Mouse (Mus musculus) forebrain, embryonic 14.5 days (tissue): Measurements from ENCODE around the gene Ifna1. TPM values are rescaled to one million over a fixed set of nuclear protein-coding genes. Genes with fewer than 3 reads are reported as not detected.
A peak's percentile ranks its signal among the peaks of the same experiment; 100 is the strongest.

Experiments
- ATAC-seq: fragments of 200-750 bp; cut with Nextera tagmentation; 2 replicates; pipeline ENCODE4 v1.8.0; 2017; ENCODE audit warnings: mild to moderate bottlenecking, moderate library complexity
- DNase-seq: peaks from one replicate; pipeline ENCODE4 v3.0.0-alpha.2; 2015; ENCODE audit warnings: low spot score
- H3K27ac ChIP-seq: fragments of 300-500 bp; sonication (generic); 2 replicates; pipeline ENCODE4 v1.5.1; 2014; ENCODE audit warnings: low read depth, mild to moderate bottlenecking, control low read depth, low read length, moderate library complexity
- H3K27me3 ChIP-seq: fragments of 300-500 bp; sonication (generic); replicated peaks from 2 replicates; pipeline ENCODE4 v1.6.1; 2014; ENCODE audit warnings: low read length, control low read depth, mixed read lengths; ENCODE audit not compliant: control insufficient read depth, insufficient read depth
- H3K36me3 ChIP-seq: fragments of 300-500 bp; sonication (generic); 2 replicates; pipeline ENCODE4 v1.6.1; 2014; ENCODE audit warnings: low read length, control low read depth; ENCODE audit not compliant: control insufficient read depth, insufficient read depth
- H3K4me1 ChIP-seq: fragments of 300-500 bp; sonication (generic); 2 replicates; pipeline ENCODE4 v1.6.1; 2014; ENCODE audit warnings: antibody characterized with exemption, low read length, control low read depth; ENCODE audit not compliant: control insufficient read depth, insufficient read depth
- H3K4me2 ChIP-seq: fragments of 300-500 bp; sonication (generic); 2 replicates; pipeline ENCODE4 v1.6.1; 2014; ENCODE audit warnings: mild to moderate bottlenecking, control low read depth, low read length
- H3K4me3 ChIP-seq: fragments of 300-500 bp; sonication (generic); 2 replicates; pipeline ENCODE4 v1.5.1; 2014; ENCODE audit warnings: low read depth, low read length, control low read depth
- H3K9ac ChIP-seq: fragments of 300-500 bp; sonication (generic); 2 replicates; pipeline ENCODE4 v1.6.1; 2014; ENCODE audit warnings: mild to moderate bottlenecking, low read length, control low read depth, moderate library complexity
- H3K9me3 ChIP-seq: fragments of 300-500 bp; sonication (generic); replicated peaks from 2 replicates; pipeline ENCODE4 v1.6.1; 2016; ENCODE audit warnings: low read length, control low read depth, mixed read lengths; ENCODE audit not compliant: control insufficient read depth
- WGBS: fragments of 180-500 bp; shearing (Covaris S2); extraction: QIAGEN DNeasy Blood & Tissue Kit; methylation state at CpG from one replicate; pipeline ENCODE4 v1.1.7; 2014; 5-methylcytosine and 5-hydroxymethylcytosine counted together
- polyA plus RNA-seq: library from polyadenylated mRNA; unstranded; fragments of >200 nt; fragmentation: Nextera tagmentation; extraction: Ambion mirVana; gene quantifications from 2 replicates; pipeline ENCODE4 v1.2.1, GENCODE M21; 2014

Gene Ifna1
- polyA plus RNA-seq, 1 experiment from 2014 or later: not detected

DNA sequence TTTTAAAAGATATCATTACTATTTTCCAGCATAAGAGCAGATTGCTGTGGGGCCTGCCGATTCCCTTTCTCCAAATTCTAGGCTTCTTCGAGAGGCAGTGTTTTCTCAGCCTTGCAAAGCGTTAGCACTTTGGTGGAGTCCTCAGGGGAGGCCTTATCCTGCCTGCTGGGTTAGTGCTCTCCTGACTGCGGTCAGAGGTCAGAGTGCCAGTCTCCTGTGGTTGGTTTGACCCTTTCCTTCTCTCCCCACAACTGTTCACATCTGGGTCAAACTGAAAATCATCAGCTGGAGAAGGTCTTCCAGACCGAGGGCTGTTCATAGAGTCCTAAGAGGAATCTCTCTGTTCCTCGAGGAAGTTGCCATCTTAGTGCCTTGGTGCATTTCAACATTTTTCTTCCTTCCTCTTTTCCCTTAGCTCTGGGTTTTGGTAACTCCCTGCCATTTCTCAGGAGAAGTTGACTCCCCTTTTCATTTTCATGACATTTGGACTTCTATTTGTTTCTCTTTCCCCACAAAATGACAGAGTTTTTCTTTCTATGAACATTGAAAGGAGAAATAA lies 15.2 kb downstream of the Ifna1 start:
- DNase-seq (no peak), ATAC-seq (no peak)
- WGBS: 68% methylated on average over 6 of the region's 6 CpGs
- no peaks in the 10 kb centered on the region for H3K36me3 ChIP-seq
- no peak overlapping the region for H3K4me3 ChIP-seq
- no peaks in the 10 kb centered on the region for H3K9me3 ChIP-seq
- H3K27me3 ChIP-seq: no peaks in the 10 kb centered on the region
- no peak overlapping the region for H3K27ac ChIP-seq
- no peak overlapping the region for H3K9ac ChIP-seq
- no peak overlapping the region for H3K4me2 ChIP-seq
- H3K4me1 ChIP-seq: no peaks in the 10 kb centered on the region

DNA sequence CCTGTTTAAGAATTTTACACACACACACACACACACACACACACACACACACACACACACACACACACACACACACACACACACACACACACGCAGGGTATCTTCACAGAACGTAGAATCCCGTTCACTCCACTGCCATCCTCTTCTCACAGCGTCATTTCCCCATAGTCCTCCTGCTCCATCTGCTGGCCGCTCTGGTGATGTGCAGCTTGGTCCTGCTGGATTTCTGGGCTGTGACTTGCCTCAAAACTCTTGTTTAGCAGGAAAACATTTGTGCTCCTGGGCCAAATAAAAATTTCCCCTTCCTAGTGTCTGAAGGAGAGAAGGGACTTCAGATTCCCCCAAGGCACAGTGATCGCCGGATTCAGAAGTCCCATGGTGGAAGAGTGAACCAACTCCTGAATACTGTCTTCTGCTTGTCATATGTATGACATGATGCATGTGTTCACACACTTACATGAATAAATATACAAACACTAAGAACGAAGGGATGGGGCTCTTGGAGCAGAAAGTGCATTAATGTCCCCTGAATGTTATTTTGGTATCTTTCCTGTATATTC lies 17.6 kb downstream of the Ifna1 start:
- Histone ChIP-seq H3K27ac (no peak overlapping the region), H3K9me3 (no peaks in the 10 kb centered on the region), H3K4me3 (peak overlapping the region; percentile 45), H3K27me3 (no peaks in the 10 kb centered on the region), H3K4me2 (peak overlapping the region; percentile 62), H3K36me3 (no peaks in the 10 kb centered on the region), H3K4me1 (no peaks in the 10 kb centered on the region), H3K9ac (peak overlapping the region; percentile 59)
- 0% methylated on average over 8 of the region's 8 CpGs for WGBS
- peak; percentile 81 for DNase-seq
- ATAC-seq: peak; percentile 74

DNA sequence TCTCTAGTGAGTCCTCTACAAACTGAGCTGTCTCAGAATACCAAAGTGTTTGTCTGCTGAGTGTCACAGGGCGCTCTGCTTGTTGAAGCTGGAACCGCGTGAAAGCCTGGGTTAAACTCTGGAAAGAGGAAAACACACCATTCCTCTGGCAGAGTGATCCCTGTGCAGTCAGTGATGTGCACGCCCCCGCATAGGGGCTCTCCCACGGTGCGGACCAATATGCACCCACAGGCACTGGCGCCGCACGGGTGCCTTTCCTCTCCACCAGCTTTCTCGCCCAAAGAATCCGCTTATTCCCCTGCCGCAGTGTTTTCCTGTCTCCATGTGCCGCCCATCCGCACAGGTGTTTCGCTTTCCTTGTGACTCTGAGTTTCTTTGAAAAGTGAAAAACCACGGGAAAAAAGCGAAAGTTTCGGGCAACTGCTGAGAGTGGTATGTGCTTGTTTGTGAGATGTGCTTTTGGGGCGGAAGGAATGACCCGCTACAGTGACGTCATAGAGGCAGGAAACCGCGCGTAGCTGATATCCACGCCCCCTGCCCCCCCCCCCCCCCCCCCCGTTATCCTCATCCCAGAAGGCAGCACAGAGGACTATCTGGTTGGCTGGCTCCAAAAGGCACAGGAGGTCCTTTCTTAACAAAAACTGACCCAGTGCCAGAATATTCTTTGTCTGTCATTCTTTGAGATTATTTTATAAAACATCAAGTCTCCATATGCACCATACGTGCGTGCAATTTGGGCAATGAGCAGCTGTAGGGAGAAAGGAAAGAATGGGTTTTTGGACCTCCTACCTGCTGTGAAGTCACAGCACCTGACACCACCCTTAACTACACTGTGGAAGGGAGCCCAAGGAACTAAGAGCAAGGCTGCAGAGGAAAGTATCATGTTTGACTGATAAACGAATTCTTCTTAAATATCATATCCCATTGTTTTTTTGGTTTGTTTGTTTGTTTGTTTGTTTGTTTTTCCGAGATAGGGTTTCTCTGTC lies 18.3 kb downstream of the Ifna1 start:
- H3K4me1 ChIP-seq: no peaks in the 10 kb centered on the region
- WGBS: 7% methylated on average over 30 of the region's 31 CpGs
- H3K9me3 ChIP-seq: no peaks in the 10 kb centered on the region
- no peaks in the 10 kb centered on the region for H3K36me3 ChIP-seq
- peak overlapping the region; percentile 45 for H3K4me3 ChIP-seq
- DNase-seq (peak; percentile 67), ATAC-seq (peak; percentile 79)
- H3K9ac ChIP-seq: peak overlapping the region; percentile 59
- no peak overlapping the region for H3K27ac ChIP-seq
- peak overlapping the region; percentile 62 for H3K4me2 ChIP-seq
- H3K27me3 ChIP-seq: no peaks in the 10 kb centered on the region

DNA sequence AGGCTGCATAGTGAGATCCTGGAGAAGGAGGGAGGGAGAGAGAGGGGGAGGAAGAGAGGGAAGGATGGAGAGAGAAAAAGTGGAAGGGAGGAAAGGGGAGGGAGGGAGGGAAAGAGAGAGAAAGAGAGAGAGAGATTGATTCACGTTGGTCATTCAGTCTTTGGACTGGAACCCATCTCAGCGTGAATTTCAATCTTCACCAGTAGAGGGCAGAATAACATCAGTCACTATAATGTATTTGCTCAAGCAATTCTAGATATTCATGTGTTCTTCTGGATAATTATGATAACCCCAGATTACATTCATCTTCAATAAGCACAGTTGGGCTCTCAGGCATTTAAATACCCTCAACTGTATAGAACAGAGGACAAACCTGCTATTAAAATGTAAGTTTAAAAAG lies 22.8 kb downstream of the Ifna1 start:
- peak; percentile 78 for DNase-seq
- no peak for ATAC-seq
- H3K9me3 ChIP-seq: no peaks in the 10 kb centered on the region
- no peaks in the 10 kb centered on the region for H3K4me1 ChIP-seq
- H3K27me3 ChIP-seq: no peaks in the 10 kb centered on the region
- no peak overlapping the region for H3K9ac ChIP-seq
- no peak overlapping the region for H3K4me3 ChIP-seq
- WGBS: 0% methylated on average over 2 of the region's 2 CpGs
- H3K27ac ChIP-seq: no peak overlapping the region
- no peak overlapping the region for H3K4me2 ChIP-seq
- no peaks in the 10 kb centered on the region for H3K36me3 ChIP-seq

DNA sequence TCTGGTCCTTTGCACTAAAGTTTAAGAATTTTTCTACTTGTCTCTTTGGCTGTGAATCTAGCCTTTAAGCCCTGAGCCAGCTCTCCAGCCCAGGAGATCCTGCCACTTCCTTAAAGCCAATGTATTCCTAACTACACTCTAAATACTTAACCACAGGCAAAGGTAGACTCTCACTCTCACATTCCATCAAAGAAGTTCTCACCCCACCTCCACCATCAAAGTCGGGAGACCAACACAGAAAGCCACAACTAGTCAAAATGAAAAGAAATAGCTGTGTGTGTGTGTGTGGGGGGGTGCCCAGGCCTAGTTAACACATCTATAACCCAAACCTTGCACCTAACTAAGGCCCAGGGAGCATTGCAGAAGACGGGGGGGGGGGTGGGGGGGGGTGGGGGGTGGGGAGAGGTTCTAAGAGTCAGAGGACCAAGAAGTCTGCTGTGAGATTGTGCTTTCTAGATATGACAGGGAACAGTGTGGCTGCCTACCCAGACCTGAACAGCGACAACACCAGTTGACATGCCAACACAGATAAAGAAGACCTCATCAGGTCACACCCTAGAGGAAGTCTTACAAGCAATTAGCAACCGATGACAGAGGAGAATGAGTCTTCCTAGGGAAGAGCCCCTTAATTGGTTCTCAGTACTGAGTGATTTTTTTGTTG lies 25.7 kb downstream of the Ifna1 start:
- Histone ChIP-seq H3K4me3 (no peak overlapping the region), H3K9ac (no peak overlapping the region), H3K36me3 (no peaks in the 10 kb centered on the region), H3K4me2 (no peak overlapping the region), H3K27me3 (no peaks in the 10 kb centered on the region), H3K4me1 (no peaks in the 10 kb centered on the region), H3K27ac (no peak overlapping the region), H3K9me3 (no peaks in the 10 kb centered on the region)
- 74% methylated on average over 4 of the region's 4 CpGs for WGBS
- ATAC-seq (no peak), DNase-seq (no peak)

DNA sequence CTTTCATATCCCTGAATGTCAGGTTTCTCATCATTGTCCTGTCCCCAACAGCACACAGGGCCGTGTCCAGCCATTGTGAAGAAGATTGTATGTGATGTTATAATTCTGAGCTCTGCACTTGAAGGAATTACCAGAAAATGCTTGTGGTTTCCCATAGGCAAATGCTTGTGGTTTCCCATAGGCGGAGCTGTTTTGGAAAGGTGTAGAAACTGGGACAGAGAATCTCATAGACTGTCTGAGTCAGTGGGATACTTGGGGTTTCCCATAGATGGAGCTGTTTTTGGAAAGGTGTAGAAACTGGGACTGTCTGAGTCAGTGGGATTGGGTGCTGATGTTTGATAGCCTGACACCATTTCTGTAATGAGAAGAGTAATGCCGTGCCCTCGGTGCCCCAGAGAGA lies 26.6 kb downstream of the Ifna1 start:
- Histone ChIP-seq H3K4me2 (no peak overlapping the region), H3K27ac (no peak overlapping the region), H3K4me3 (no peak overlapping the region), H3K9me3 (no peaks in the 10 kb centered on the region), H3K36me3 (no peaks in the 10 kb centered on the region), H3K9ac (no peak overlapping the region), H3K27me3 (no peaks in the 10 kb centered on the region), H3K4me1 (no peaks in the 10 kb centered on the region)
- ATAC-seq (no peak), DNase-seq (no peak)
- WGBS: 89% methylated on average over 4 of the region's 4 CpGs

DNA sequence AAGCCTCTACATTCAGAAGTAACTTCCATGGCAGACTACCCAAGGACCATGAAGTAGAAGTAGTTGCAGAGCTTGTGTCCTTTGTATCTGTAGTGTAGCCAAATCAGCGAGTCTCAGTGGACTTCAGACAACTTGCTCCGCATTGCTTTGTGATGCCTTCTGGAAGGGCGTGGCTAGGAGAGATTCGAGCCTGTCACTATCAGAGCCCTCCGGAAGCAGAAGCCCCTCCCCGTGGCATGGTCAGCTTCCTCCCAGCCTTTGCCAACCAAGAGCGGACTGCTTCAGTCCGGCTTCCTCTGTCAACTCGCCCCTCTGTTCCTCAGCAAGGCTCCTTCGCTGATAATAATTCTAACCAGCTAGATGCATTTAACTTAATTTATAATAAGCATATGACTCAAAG lies 28.4 kb downstream of the Ifna1 start:
- H3K4me2 ChIP-seq: no peak overlapping the region
- no peak for ATAC-seq
- H3K36me3 ChIP-seq: no peaks in the 10 kb centered on the region
- no peaks in the 10 kb centered on the region for H3K27me3 ChIP-seq
- H3K4me3 ChIP-seq: no peak overlapping the region
- no peaks in the 10 kb centered on the region for H3K9me3 ChIP-seq
- no peaks in the 10 kb centered on the region for H3K4me1 ChIP-seq
- DNase-seq: no peak
- H3K27ac ChIP-seq: no peak overlapping the region
- no peak overlapping the region for H3K9ac ChIP-seq
- 51% methylated on average over 10 of the region's 10 CpGs for WGBS

DNA sequence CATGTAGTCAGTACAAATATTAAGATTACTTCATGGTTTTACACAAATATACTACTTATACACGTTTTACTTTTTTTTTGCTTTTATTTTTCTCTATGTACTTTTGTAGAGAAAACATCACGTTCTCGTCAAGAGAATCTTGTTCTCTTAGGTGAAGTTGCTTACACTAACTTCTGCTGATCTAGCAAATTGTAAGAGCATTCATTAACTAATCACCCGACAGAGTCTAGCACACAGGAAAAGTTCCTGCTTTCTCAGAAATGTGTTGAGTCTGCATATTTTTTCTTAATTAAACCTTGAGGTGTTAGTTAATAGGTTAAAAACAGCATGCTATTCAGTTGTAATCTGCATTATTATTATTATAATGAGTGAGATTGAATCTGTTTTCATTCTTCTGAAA lies 28.9 kb downstream of the Ifna1 start:
- Histone ChIP-seq H3K27ac (no peak overlapping the region), H3K27me3 (no peaks in the 10 kb centered on the region), H3K9me3 (no peaks in the 10 kb centered on the region), H3K36me3 (no peaks in the 10 kb centered on the region), H3K9ac (no peak overlapping the region), H3K4me3 (no peak overlapping the region), H3K4me1 (no peaks in the 10 kb centered on the region), H3K4me2 (no peak overlapping the region)
- 68% methylated on average over 4 of the region's 4 CpGs for WGBS
- ATAC-seq (no peak), DNase-seq (no peak)
